Mouse (Mus musculus) erythroblast, embryonic 14.5 days (primary cell): Measurements from ENCODE around the gene Soat2.

Experiments used
- GATA1 ChIP-seq: IDR thresholded peaks from 2 replicates; pipeline ENCODE4 v1.6.1; 2012; ENCODE audit warnings: low read length, inconsistent platforms, mixed read lengths
- TAL1 ChIP-seq: IDR thresholded peaks from 3 replicates; pipeline ENCODE4 v1.6.1; 2012; ENCODE audit warnings: low read length, inconsistent platforms, mixed read lengths

DNA sequence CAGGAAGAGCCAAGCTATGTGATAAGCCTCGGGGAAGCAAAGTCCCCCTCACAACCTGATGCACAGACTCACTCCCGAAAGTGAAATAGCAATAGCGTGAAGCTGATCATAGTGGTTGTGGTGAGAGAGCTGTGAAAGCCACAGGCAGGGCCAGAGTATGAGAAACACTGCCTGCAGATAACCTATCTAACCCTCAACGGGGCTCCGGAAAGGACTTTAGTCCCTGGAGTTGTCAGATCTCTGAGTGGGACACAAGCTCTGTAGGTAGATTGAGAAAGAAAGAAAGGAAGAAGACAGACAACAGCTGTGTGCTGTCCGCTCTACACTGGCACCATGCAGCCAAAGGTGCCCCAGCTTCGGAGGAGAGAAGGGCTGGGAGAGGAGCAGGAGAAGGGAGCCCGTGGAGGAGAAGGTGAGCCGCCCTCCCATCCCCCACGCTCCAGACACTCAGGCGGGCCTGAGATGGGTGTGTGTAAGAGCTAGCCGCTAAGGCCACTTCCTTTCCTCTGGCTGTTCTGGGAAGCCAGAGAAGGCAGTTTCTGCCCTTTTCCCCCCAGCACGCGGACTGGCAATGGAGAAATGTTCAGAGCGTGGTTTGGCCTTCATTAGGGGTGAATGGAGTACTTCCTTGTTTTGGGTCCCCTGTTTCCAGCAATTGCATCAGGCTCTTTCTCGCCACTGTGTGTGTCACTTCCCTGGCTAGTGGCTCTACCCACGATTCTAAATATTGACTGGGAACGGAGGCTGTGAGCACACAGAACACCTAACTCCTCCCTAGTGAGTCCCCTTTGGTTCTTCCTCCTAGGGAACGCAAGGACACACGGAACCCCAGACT is at the start of gene Soat2:
- TF ChIP-seq GATA1 (no peak), TAL1 (no peak)
